Mouse (Mus musculus): ENCODE measurements around the gene Incenp. TPM values are rescaled to one million over a fixed set of nuclear protein-coding genes. Genes with fewer than 3 reads are reported as not detected.

Gene Incenp
- 40.6 and 43.1 TPM in 2 replicates for polyA plus RNA-seq (2015; fragmentation: Nextera tagmentation; extraction: Ambion mirVana)

- H3K4me3 ChIP-seq (replicated peaks; ENCODE audit: low read depth, low read length) = peak within 1 kb of the TSS; percentile 89
- peak within 1 kb of the TSS; percentile 85 for H3K9ac ChIP-seq (ENCODE audit: low read depth, low read length)
- 0 out of 2 replicates have a peak, but pooled peaks cover 7% of the 10 kb centered on the region for H3K36me3 ChIP-seq (ENCODE audit: insufficient read depth, low read length)
- DNase-seq (ENCODE audit: low spot score) (peak; percentile 99), ATAC-seq (replicated peaks; ENCODE audit: low FRiP score, low read depth) (peak; percentile 98)
- peaks cover 19% of the 10 kb centered on the region for H3K4me1 ChIP-seq (replicated peaks; ENCODE audit: insufficient read depth, low read length)
- no peak for TF ChIP-seq CTCF (IDR thresholded peaks at IDR 0.05; ENCODE audit: low read depth)
- H3K9me3 ChIP-seq (replicated peaks; ENCODE audit: low read length) = no peaks in the 10 kb centered on the region
- peak within 1 kb of the TSS; percentile 92 for H3K4me2 ChIP-seq (ENCODE audit: low read length)
- H3K27ac ChIP-seq = peak within 1 kb of the TSS; percentile 88
- no peaks in the 10 kb centered on the region for H3K27me3 ChIP-seq (ENCODE audit: insufficient read depth, low read length)
- 0% methylated on average over 58 of the region's 58 CpGs for WGBS
Observed at GRCm38 (mm10) chr19:9899072-9899779, at the start of gene Incenp. TSS of gene Incenp (minus strand) at chr19:9899551.

DNA sequence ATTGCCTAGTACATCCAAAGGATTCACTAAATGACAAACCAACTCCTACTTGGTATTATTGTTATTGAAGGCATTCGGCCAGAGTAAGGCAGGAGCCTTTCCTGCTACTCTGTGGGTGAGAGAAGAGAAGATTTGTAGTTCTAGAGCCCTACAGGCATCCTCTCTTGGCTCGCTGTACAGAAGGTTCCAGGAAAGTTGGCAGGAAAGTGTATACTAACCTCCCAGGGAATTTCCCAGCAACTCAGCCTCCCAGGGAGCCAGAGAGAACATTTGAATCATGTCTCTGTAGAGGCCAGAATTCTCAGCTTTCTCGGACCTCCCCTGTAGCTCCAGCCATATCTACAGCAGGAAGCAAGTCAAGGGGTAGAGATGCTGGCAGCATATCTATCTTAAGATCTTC lies 47.6 kb upstream of the Incenp start:
- H3K36me3 ChIP-seq (ENCODE audit: insufficient read depth, low read length) = no peaks in the 10 kb centered on the region
- no peaks in the 10 kb centered on the region for H3K27me3 ChIP-seq (ENCODE audit: insufficient read depth, low read length)
- ATAC-seq (replicated peaks; ENCODE audit: low FRiP score, low read depth) (no peak), DNase-seq (ENCODE audit: low spot score) (peak; percentile 34)
- TF ChIP-seq CTCF (IDR thresholded peaks at IDR 0.05; ENCODE audit: low read depth) = no peak
- H3K27ac ChIP-seq = no peak overlapping the region
- no peak overlapping the region for H3K4me2 ChIP-seq (ENCODE audit: low read length)
- peaks cover 10% of the 10 kb centered on the region for H3K4me1 ChIP-seq (replicated peaks; ENCODE audit: insufficient read depth, low read length)
- H3K9me3 ChIP-seq (replicated peaks; ENCODE audit: low read length) = no peaks in the 10 kb centered on the region
- WGBS = 47% methylated on average over 3 of the region's 3 CpGs
- H3K9ac ChIP-seq (ENCODE audit: low read depth, low read length) = no peak overlapping the region
- H3K4me3 ChIP-seq (replicated peaks; ENCODE audit: low read depth, low read length) = no peak overlapping the region

DNA sequence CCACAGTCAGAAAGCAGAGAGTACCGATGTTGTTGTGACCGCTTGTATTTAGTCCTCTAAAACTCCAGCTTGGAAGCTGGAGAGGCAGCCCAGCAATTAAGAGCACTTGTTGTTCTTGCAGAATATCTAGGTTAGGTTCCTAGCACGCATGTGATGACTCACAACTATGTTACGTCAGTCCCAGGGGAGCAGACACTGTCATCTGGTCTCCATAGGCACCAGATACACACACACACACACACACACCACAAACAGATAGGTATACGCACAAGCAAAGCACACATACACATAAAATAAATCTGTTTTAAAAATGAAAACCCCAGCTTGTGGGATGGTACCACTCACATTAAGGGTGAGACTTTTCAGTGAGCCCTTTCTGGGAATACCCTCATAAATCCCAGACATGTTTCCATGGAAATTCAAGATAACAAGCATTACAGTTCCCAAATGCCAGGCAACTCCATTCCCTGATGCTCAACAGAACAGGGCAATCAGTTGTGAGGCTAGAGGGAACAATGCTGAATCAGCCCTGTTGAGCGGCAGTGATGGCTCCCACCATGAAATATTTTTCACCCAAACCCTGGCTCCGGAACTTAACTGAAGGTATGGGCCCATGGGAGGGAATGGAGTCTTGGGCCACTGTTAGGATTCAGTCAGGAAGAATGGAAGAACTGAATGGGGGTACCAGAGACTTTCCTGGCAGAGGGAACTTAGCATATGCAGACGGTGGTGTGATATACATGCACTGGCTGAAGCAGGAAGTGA lies 46.6 kb upstream of the Incenp start:
- WGBS = 91% methylated on average over 8 of the region's 8 CpGs
- Histone ChIP-seq H3K27me3 (ENCODE audit: insufficient read depth, low read length) (no peaks in the 10 kb centered on the region), H3K36me3 (ENCODE audit: insufficient read depth, low read length) (no peaks in the 10 kb centered on the region), H3K4me2 (ENCODE audit: low read length) (no peak overlapping the region), H3K9ac (ENCODE audit: low read depth, low read length) (no peak overlapping the region), H3K4me1 (replicated peaks; ENCODE audit: insufficient read depth, low read length) (peaks cover 10% of the 10 kb centered on the region), H3K27ac (no peak overlapping the region), H3K9me3 (replicated peaks; ENCODE audit: low read length) (no peaks in the 10 kb centered on the region), H3K4me3 (replicated peaks; ENCODE audit: low read depth, low read length) (no peak overlapping the region)
- ATAC-seq (replicated peaks; ENCODE audit: low FRiP score, low read depth) = no peak
- no peak for DNase-seq (ENCODE audit: low spot score)
- TF ChIP-seq CTCF (IDR thresholded peaks at IDR 0.05; ENCODE audit: low read depth) = no peak

DNA sequence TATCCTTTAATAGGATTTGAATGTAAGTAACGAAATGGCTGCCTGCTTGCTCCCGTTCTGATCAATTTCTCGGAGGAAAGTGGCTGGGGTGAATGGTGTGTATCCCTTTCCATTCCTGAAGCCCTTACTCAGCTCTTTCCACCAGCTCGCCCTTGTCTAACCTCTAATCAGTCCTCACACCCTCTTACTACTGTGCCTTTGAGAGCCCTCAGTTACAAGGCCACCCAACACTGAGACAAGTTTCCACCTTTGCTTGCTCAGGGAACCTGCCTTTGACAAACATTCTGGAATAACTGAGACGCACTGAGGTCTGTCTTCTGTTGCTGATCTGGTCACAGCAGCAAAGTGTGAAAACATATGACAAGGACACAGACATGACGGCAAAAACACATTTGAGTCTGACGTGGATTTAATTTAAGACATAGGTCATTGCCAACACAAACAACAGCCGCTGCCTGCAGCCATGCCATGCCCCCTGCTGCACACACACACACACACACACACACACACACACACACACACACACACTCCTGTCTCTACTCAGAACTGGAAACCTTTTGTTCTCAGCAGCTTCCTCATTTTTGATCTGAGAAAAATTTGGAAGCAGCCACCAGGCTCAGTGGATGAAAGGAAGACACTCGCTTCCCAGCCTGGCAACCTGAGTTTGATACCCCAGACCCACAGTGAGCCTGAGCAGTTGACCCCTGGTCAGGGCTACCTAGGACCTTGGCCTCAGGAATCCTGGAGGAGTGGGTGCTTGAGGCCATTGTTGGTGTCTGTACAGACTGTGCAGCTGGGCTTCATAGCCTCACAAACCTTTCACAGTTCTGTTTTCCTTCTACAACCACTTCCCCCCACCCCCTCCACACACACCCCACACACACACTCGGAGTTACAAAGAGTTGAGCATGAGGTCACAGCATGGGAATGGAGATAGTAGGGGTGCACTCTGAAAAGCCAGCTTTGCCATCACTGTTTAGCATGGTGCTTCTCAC lies 43.5 kb upstream of the Incenp start:
- WGBS = 36% methylated on average over 10 of the region's 10 CpGs
- ATAC-seq (replicated peaks; ENCODE audit: low FRiP score, low read depth) (no peak), DNase-seq (ENCODE audit: low spot score) (peak; percentile 20)
- no peaks in the 10 kb centered on the region for H3K27me3 ChIP-seq (ENCODE audit: insufficient read depth, low read length)
- no peak overlapping the region for H3K4me3 ChIP-seq (replicated peaks; ENCODE audit: low read depth, low read length)
- H3K9ac ChIP-seq (ENCODE audit: low read depth, low read length) = no peak overlapping the region
- H3K4me2 ChIP-seq (ENCODE audit: low read length) = no peak overlapping the region
- H3K9me3 ChIP-seq (replicated peaks; ENCODE audit: low read length) = no peaks in the 10 kb centered on the region
- no peaks in the 10 kb centered on the region for H3K36me3 ChIP-seq (ENCODE audit: insufficient read depth, low read length)
- no peak for TF ChIP-seq CTCF (IDR thresholded peaks at IDR 0.05; ENCODE audit: low read depth)
- no peak overlapping the region for H3K27ac ChIP-seq
- H3K4me1 ChIP-seq (replicated peaks; ENCODE audit: insufficient read depth, low read length) = peaks cover 10% of the 10 kb centered on the region

GRCm38 (mm10) chr19:9941809-9942208 lies 42.5 kb upstream of the Incenp start:
- Histone ChIP-seq H3K9ac (ENCODE audit: low read depth, low read length) (no peak overlapping the region), H3K4me2 (ENCODE audit: low read length) (no peak overlapping the region), H3K27ac (no peak overlapping the region), H3K9me3 (replicated peaks; ENCODE audit: low read length) (no peaks in the 10 kb centered on the region), H3K4me3 (replicated peaks; ENCODE audit: low read depth, low read length) (no peak overlapping the region), H3K4me1 (replicated peaks; ENCODE audit: insufficient read depth, low read length) (peaks cover 10% of the 10 kb centered on the region), H3K36me3 (ENCODE audit: insufficient read depth, low read length) (no peaks in the 10 kb centered on the region), H3K27me3 (ENCODE audit: insufficient read depth, low read length) (no peaks in the 10 kb centered on the region)
- DNase-seq (ENCODE audit: low spot score) = peak; percentile 58
- 24% methylated on average over 1 of the region's 1 CpGs for WGBS
- no peak for ATAC-seq (replicated peaks; ENCODE audit: low FRiP score, low read depth)
- no peak for TF ChIP-seq CTCF (IDR thresholded peaks at IDR 0.05; ENCODE audit: low read depth)

GRCm38 (mm10) chr19:9940903-9941302 lies 41.6 kb upstream of the Incenp start:
- no peak for ATAC-seq (replicated peaks; ENCODE audit: low FRiP score, low read depth)
- no peak for TF ChIP-seq CTCF (IDR thresholded peaks at IDR 0.05; ENCODE audit: low read depth)

More at GRCm38 (mm10) chr19:9940903-9941302, 41.6 kb upstream of the Incenp start:
- H3K27me3 ChIP-seq (ENCODE audit: insufficient read depth, low read length) = no peaks in the 10 kb centered on the region
- no peaks in the 10 kb centered on the region for H3K36me3 ChIP-seq (ENCODE audit: insufficient read depth, low read length)
- no peaks in the 10 kb centered on the region for H3K9me3 ChIP-seq (replicated peaks; ENCODE audit: low read length)
- H3K4me3 ChIP-seq (replicated peaks; ENCODE audit: low read depth, low read length) = no peak overlapping the region
- DNase-seq (ENCODE audit: low spot score) = no peak
- peaks cover 10% of the 10 kb centered on the region for H3K4me1 ChIP-seq (replicated peaks; ENCODE audit: insufficient read depth, low read length)
- H3K4me2 ChIP-seq (ENCODE audit: low read length) = no peak overlapping the region
- no peak overlapping the region for H3K9ac ChIP-seq (ENCODE audit: low read depth, low read length)
- H3K27ac ChIP-seq = no peak overlapping the region
- 62% methylated on average over 4 of the region's 4 CpGs for WGBS
